Mouse (Mus musculus): ENCODE measurements at regions not wholly inside any gene's neighbourhood (a gene's known extent, or its start where the extent isn't known, plus 50 kb on each side); places are given as distances from the start of the nearest gene placed in this dataset.

GRCm38 (mm10) chr15:42913285-42913684 lies 2779.1 kb downstream of the 9330182O14Rik start:
- Histone ChIP-seq H3K4me1 (no peaks in the 10 kb centered on the region), H3K36me3 (no peaks in the 10 kb centered on the region), H3K9me3 (no peaks in the 10 kb centered on the region), H3K4me2 (no peak overlapping the region), H3K4me3 (replicated peaks) (no peak overlapping the region), H3K27ac (no peak overlapping the region), H3K9ac (no peak overlapping the region), H3K27me3 (replicated peaks) (no peaks in the 10 kb centered on the region)
- ATAC-seq (ENCODE audit: insufficient read depth, low FRiP score, low read depth): no peak
- 71% methylated on average over 2 of the region's 2 CpGs for WGBS

- 5% methylated on average over 3 of the region's 3 CpGs for WGBS
- no peak for ATAC-seq (ENCODE audit: insufficient read depth, low FRiP score, low read depth)
- H3K9ac ChIP-seq: no peak overlapping the region
- no peak overlapping the region for H3K4me3 ChIP-seq (replicated peaks)
- no peaks in the 10 kb centered on the region for H3K27me3 ChIP-seq (replicated peaks)
- H3K36me3 ChIP-seq: no peaks in the 10 kb centered on the region
- H3K4me2 ChIP-seq: no peak overlapping the region
- H3K27ac ChIP-seq: no peak overlapping the region
- H3K9me3 ChIP-seq: no peaks in the 10 kb centered on the region
- no peaks in the 10 kb centered on the region for H3K4me1 ChIP-seq
Observed at GRCm38 (mm10) chr15:42914099-42914498, 2779.9 kb downstream of the 9330182O14Rik start.

- Histone ChIP-seq H3K4me1 (no peaks in the 10 kb centered on the region), H3K4me3 (replicated peaks) (no peak overlapping the region), H3K27me3 (replicated peaks) (no peaks in the 10 kb centered on the region), H3K27ac (no peak overlapping the region), H3K9ac (no peak overlapping the region), H3K36me3 (no peaks in the 10 kb centered on the region), H3K9me3 (no peaks in the 10 kb centered on the region), H3K4me2 (no peak overlapping the region)
- 83% methylated on average over 11 of the region's 11 CpGs for WGBS
- no peak for ATAC-seq (ENCODE audit: insufficient read depth, low FRiP score, low read depth)
Observed at GRCm38 (mm10) chr15:42915195-42915594, 2781.0 kb downstream of the 9330182O14Rik start.

GRCm38 (mm10) chr15:42921618-42922017 lies 2787.5 kb downstream of the 9330182O14Rik start:
- no peak overlapping the region for H3K9ac ChIP-seq
- ATAC-seq (ENCODE audit: insufficient read depth, low FRiP score, low read depth): no peak
- no peaks in the 10 kb centered on the region for H3K27me3 ChIP-seq (replicated peaks)
- H3K4me1 ChIP-seq: no peaks in the 10 kb centered on the region
- WGBS: 56% methylated on average over 3 of the region's 3 CpGs
- H3K4me2 ChIP-seq: no peak overlapping the region
- H3K9me3 ChIP-seq: no peaks in the 10 kb centered on the region
- no peak overlapping the region for H3K27ac ChIP-seq
- H3K4me3 ChIP-seq (replicated peaks): no peak overlapping the region
- H3K36me3 ChIP-seq: no peaks in the 10 kb centered on the region

GRCm38 (mm10) chr15:42928331-42928730 lies 2794.2 kb downstream of the 9330182O14Rik start:
- H3K27me3 ChIP-seq (replicated peaks): no peaks in the 10 kb centered on the region
- no peak overlapping the region for H3K27ac ChIP-seq
- no peak overlapping the region for H3K4me2 ChIP-seq
- no peak overlapping the region for H3K9ac ChIP-seq
- no peak for ATAC-seq (ENCODE audit: insufficient read depth, low FRiP score, low read depth)
- H3K36me3 ChIP-seq: no peaks in the 10 kb centered on the region
- H3K4me3 ChIP-seq (replicated peaks): no peak overlapping the region
- WGBS: 69% methylated on average over 4 of the region's 4 CpGs
- H3K9me3 ChIP-seq: no peaks in the 10 kb centered on the region
- H3K4me1 ChIP-seq: no peaks in the 10 kb centered on the region

GRCm38 (mm10) chr15:42944610-42945009 lies 2810.4 kb downstream of the 9330182O14Rik start:
- no peaks in the 10 kb centered on the region for H3K9me3 ChIP-seq
- no peaks in the 10 kb centered on the region for H3K27me3 ChIP-seq (replicated peaks)
- H3K9ac ChIP-seq: no peak overlapping the region
- no peak overlapping the region for H3K27ac ChIP-seq
- H3K36me3 ChIP-seq: no peaks in the 10 kb centered on the region
- no peaks in the 10 kb centered on the region for H3K4me1 ChIP-seq
- no peak overlapping the region for H3K4me3 ChIP-seq (replicated peaks)
- 76% methylated on average over 1 of the region's 1 CpGs for WGBS
- no peak overlapping the region for H3K4me2 ChIP-seq
- ATAC-seq (ENCODE audit: insufficient read depth, low FRiP score, low read depth): no peak

GRCm38 (mm10) chr15:42955167-42955566 lies 2821.0 kb downstream of the 9330182O14Rik start:
- H3K27me3 ChIP-seq (replicated peaks): no peaks in the 10 kb centered on the region
- no peak overlapping the region for H3K9ac ChIP-seq
- no peak overlapping the region for H3K4me3 ChIP-seq (replicated peaks)
- 64% methylated on average over 4 of the region's 4 CpGs for WGBS
- no peak for ATAC-seq (ENCODE audit: insufficient read depth, low FRiP score, low read depth)
- no peaks in the 10 kb centered on the region for H3K9me3 ChIP-seq
- H3K4me2 ChIP-seq: no peak overlapping the region
- no peaks in the 10 kb centered on the region for H3K36me3 ChIP-seq
- H3K4me1 ChIP-seq: no peaks in the 10 kb centered on the region
- H3K27ac ChIP-seq: no peak overlapping the region

- no peaks in the 10 kb centered on the region for H3K27me3 ChIP-seq (replicated peaks)
- no peak overlapping the region for H3K9ac ChIP-seq
- no peaks in the 10 kb centered on the region for H3K36me3 ChIP-seq
- H3K9me3 ChIP-seq: no peaks in the 10 kb centered on the region
- ATAC-seq (ENCODE audit: insufficient read depth, low FRiP score, low read depth): peak; percentile 53; the same call in 1 of the 2 replicates
- no peak overlapping the region for H3K4me2 ChIP-seq
- no peaks in the 10 kb centered on the region for H3K4me1 ChIP-seq
- 18% methylated on average over 11 of the region's 11 CpGs for WGBS
- no peak overlapping the region for H3K4me3 ChIP-seq (replicated peaks)
- no peak overlapping the region for H3K27ac ChIP-seq
Observed at GRCm38 (mm10) chr15:42962747-42963338, 2828.7 kb downstream of the 9330182O14Rik start.

- ATAC-seq (ENCODE audit: insufficient read depth, low FRiP score, low read depth): no peak
- Histone ChIP-seq H3K36me3 (no peaks in the 10 kb centered on the region), H3K9me3 (no peaks in the 10 kb centered on the region), H3K27me3 (replicated peaks) (no peaks in the 10 kb centered on the region), H3K4me3 (replicated peaks) (no peak overlapping the region), H3K4me1 (no peaks in the 10 kb centered on the region), H3K9ac (no peak overlapping the region), H3K27ac (no peak overlapping the region), H3K4me2 (no peak overlapping the region)
- 64% methylated on average over 3 of the region's 3 CpGs for WGBS
Observed at GRCm38 (mm10) chr15:42965314-42965713, 2831.1 kb downstream of the 9330182O14Rik start.

Data from stomach, embryonic 15.5 days (tissue).